Mouse (Mus musculus) lung, postnatal 14 days (tissue): Measurements from ENCODE around the gene Defa33.
"Not testable (repeated sequence)": the region's sequence is repeated elsewhere in the genome, so short reads cannot be mapped to it uniquely, and the experiment has no call there.

ENCODE experiments used
- DNase-seq: peaks from one replicate; pipeline ENCODE4 v3.0.0; 2021

The Defa33 gene

DNA sequence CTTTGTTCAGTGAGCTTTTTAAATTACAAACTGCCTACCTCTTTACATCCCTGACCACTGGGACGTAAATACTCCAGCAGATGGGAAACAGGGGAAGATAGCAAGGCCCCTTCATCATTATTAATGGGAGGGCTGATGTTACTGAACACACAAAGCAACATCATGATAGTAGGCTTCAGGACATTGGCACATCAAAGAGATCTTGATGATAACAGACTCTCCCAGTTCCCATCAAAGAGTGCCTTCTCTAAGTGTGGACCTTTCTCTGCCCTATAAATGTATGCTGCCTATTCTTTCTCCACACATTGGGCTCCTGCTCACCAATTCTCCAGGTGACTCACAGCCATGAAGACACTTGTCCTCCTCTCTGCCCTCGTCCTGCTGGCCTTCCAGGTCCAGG is at the start of gene Defa33:
Defa33 (plus strand) TSS at position 301 of the 400 bp plus-strand sequence.
- DNase-seq, result not testable (repeated sequence)

DNA sequence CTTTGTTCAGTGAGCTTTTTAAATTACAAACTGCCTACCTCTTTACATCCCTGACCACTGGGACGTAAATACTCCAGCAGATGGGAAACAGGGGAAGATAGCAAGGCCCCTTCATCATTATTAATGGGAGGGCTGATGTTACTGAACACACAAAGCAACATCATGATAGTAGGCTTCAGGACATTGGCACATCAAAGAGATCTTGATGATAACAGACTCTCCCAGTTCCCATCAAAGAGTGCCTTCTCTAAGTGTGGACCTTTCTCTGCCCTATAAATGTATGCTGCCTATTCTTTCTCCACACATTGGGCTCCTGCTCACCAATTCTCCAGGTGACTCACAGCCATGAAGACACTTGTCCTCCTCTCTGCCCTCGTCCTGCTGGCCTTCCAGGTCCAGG is 13.4 kb upstream of the Defa33 start, which contains the start of gene Defa2:
Defa2 (plus strand) TSS at position 301 of the 400 bp plus-strand sequence.
- DNase-seq, result not testable (repeated sequence)

DNA sequence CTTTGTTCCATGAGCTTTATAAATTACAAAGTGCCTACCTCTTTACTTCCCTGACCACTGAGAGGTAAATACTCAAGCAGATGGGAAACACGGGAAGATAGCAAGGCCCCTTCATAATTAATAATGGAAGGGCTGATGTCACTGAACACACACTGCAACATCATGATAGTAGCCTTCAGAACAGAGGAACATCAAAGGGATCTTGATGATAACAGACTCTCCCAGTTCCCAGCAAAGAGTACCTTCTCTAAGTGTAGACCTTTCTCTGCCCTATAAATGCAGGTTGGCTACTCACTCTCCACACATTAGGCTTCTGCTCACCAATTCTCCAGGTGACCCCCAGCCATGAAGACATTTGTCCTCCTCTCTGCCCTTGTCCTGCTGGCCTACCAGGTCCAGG is 35.5 kb downstream of the Defa33 start, which contains the start of gene Defa36:
Defa36 (plus strand) TSS at position 301 of the 400 bp plus-strand sequence.
- DNase-seq, result not testable (repeated sequence)
